18 mouse cellular contexts compared by ENCODE assay signal in the genomic region with DNA sequence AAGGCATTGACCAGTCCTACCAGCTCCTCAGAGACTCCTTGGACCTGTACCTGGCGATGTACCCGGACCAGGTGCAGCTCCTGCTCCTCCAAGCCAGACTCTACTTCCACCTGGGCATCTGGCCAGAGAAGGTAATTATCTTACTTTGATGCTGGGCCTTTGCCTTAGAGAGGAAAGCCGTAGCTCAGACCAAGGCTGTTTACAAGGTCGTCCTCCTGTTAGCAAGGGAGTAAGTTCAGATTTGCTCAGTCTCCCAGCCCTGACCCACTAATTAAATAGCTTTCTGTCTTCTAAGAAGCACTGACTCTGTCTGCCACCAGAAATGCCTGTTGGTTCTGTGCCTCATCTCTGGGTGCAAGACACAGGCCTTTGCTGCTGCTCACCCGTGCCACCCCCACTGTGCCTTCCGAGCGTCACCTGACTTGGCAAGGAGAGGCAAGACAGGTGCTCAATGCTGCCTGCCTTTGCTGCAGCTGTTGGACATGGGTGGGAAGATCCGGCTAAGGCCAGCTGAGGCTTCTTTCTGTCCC. TPM values are rescaled to one million over a fixed set of nuclear protein-coding genes. Genes with fewer than 3 reads are reported as not detected.
A peak's percentile ranks its signal among the peaks of the same experiment; 100 is the strongest.
DNase-seq lines count a peak whose midpoint lies in the region; ATAC-seq and TF ChIP-seq lines count a peak whose summit lies in the region.
"Had no signal": no experiment of that assay in that cellular context is flagged by ENCODE, and none has a peak within 500 bp of the region (broad histone marks: within the 10 kb centered on the region; RNA-seq: fewer than 3 reads in every experiment).

No protein-coding gene starts in this region.

- 85% methylated on average over 8 of the region's 8 CpGs for WGBS in kidney, embryonic 16.5 days
- 77% methylated on average over 8 of the region's 8 CpGs for WGBS in heart, adult 2 months
- WGBS in stomach, postnatal 0 days, result 75% methylated on average over 8 of the region's 8 CpGs

- no peaks in the 10 kb centered on the region for H3K9me3 ChIP-seq in kidney, embryonic 16.5 days (ENCODE audit: low read length)
- H3K9me3 ChIP-seq in stomach, postnatal 0 days (ENCODE audit: control insufficient read depth, low read length), result no peaks in the 10 kb centered on the region
- H3K9me3 ChIP-seq: heart, embryonic 12.5 days had no signal

- H3K27ac ChIP-seq in kidney, embryonic 16.5 days (ENCODE audit: low read length), result no peak overlapping the region
- no peak overlapping the region for H3K27ac ChIP-seq in heart, adult 2 months
- no peak overlapping the region for H3K27ac ChIP-seq in stomach, postnatal 0 days (replicated peaks)
- H3K27ac ChIP-seq: hindbrain, postnatal 0 days; kidney, postnatal 0 days had no signal

- TF ChIP-seq CTCF in heart, adult 2 months (IDR thresholded peaks at IDR 0.05), result no peak
- no peak for TF ChIP-seq CTCF in stomach, postnatal 0 days (IDR thresholded peaks at IDR 0.05; ENCODE audit: low read depth)

- no peaks in the 10 kb centered on the region for H3K4me1 ChIP-seq in kidney, embryonic 16.5 days (ENCODE audit: insufficient read depth, low read length)
- H3K4me1 ChIP-seq in heart, adult 2 months (ENCODE audit: control insufficient read depth, insufficient read depth, low read length), result peaks cover 3% of the 10 kb centered on the region; the same call in 1 of the 2 replicates
- no peaks in the 10 kb centered on the region for H3K4me1 ChIP-seq in stomach, postnatal 0 days (replicated peaks; ENCODE audit: control insufficient read depth, insufficient read depth)

- H3K27me3 ChIP-seq in kidney, embryonic 16.5 days (ENCODE audit: insufficient read depth, low read length), result no peaks in the 10 kb centered on the region
- H3K27me3 ChIP-seq in heart, adult 2 months (ENCODE audit: control insufficient read depth, insufficient read depth, low read length), result no peaks in the 10 kb centered on the region
- H3K27me3 ChIP-seq in stomach, postnatal 0 days (ENCODE audit: control insufficient read depth, insufficient read depth, low read length), result no peaks in the 10 kb centered on the region
- H3K27me3 ChIP-seq: heart, embryonic 12.5 days had no signal

- H3K9ac ChIP-seq in kidney, embryonic 16.5 days (replicated peaks; ENCODE audit: low read length), result no peak overlapping the region
- no peak overlapping the region for H3K9ac ChIP-seq in heart, adult 2 months (ENCODE audit: low read depth, low read length)
- no peak overlapping the region for H3K9ac ChIP-seq in stomach, postnatal 0 days (ENCODE audit: low read length)
- H3K9ac ChIP-seq: heart, embryonic 12.5 days had no signal

- no peak for TF ChIP-seq EP300 in heart, adult 2 months (IDR thresholded peaks at IDR 0.05; ENCODE audit: insufficient read depth, low read depth, low read length)
- TF ChIP-seq EP300 in stomach, postnatal 0 days (optimal IDR thresholded peaks at IDR 0.05), result no peak

- TF ChIP-seq POLR2A in heart, adult 2 months (IDR thresholded peaks at IDR 0.05; ENCODE audit: insufficient read depth, low read depth, low read length), result no peak

- no peak overlapping the region for H3K4me2 ChIP-seq in kidney, embryonic 16.5 days (replicated peaks; ENCODE audit: low read depth, low read length)
- H3K4me2 ChIP-seq in stomach, postnatal 0 days (replicated peaks; ENCODE audit: low read depth), result no peak overlapping the region
- H3K4me2 ChIP-seq: heart, embryonic 12.5 days; midbrain, embryonic 11.5 days had no signal

- H3K4me3 ChIP-seq in kidney, embryonic 16.5 days (ENCODE audit: low read length), result no peak overlapping the region
- H3K4me3 ChIP-seq in heart, adult 2 months, result no peak overlapping the region
- no peak overlapping the region for H3K4me3 ChIP-seq in stomach, postnatal 0 days (ENCODE audit: low read depth, low read length)
- H3K4me3 ChIP-seq: heart, embryonic 12.5 days had no signal

- H3K79me2 ChIP-seq in heart, adult 2 months (replicated peaks; ENCODE audit: control insufficient read depth, insufficient read depth, low read length), result no peaks in the 10 kb centered on the region

- peaks cover 84% of the 10 kb centered on the region for H3K36me3 ChIP-seq in kidney, embryonic 16.5 days (ENCODE audit: insufficient read depth, low read length)
- H3K36me3 ChIP-seq in heart, adult 2 months (ENCODE audit: control insufficient read depth, insufficient read depth, low read length), result no peaks in the 10 kb centered on the region
- H3K36me3 ChIP-seq in stomach, postnatal 0 days (ENCODE audit: control insufficient read depth, insufficient read depth, low read length), result peaks cover 19% of the 10 kb centered on the region; the same call in 1 of the 2 replicates

- DNase-seq in kidney, adult 18-20 months, result peak; percentile 66
- DNase-seq in brain, adult 2 months (ENCODE audit: low read depth, low spot score), result peak; percentile 54
- peak; percentile 78 for DNase-seq in cerebellum, adult 9-10 months
- DNase-seq in kidney, postnatal 25 days, result peak; percentile 66 to 87
- no peak for DNase-seq in heart, adult 2 months
- DNase-seq in stomach, postnatal 0 days (ENCODE audit: low spot score), result no peak
- DNase-seq: heart, postnatal 36 days; liver; lung, adult 2 months; lung, postnatal 4 days; right cerebral cortex, postnatal 25 days; thymus, postnatal 4 days had no signal

- intact Hi-C loops in heart, adult 2 months (cut with DNase I), result no loop called here

- ATAC-seq in kidney, embryonic 16.5 days (ENCODE audit: low FRiP score, low TSS enrichment), result no peak
- ATAC-seq in stomach, postnatal 0 days (ENCODE audit: low FRiP score, low TSS enrichment), result no peak
- ATAC-seq: forebrain, embryonic 14.5 days; hindbrain, postnatal 0 days had no signal

RNA-seq across cellular contexts. Expression of gene Fbxo21, which starts 18.9 kb away (rescaled TPM):
- polyA plus RNA-seq in kidney, embryonic 16.5 days (2015; fragmentation: Nextera tagmentation; extraction: Ambion mirVana), result 85.6 and 87.5 TPM in 2 replicates
- total RNA-seq in heart, adult 2 months (2021), result 10 to 100 TPM; 34.1 to 37.8 TPM
- polyA plus RNA-seq in heart, adult 2 months (2012; rRNA removed), result 33.6 and 38.5 TPM in 2 replicates
- polyA plus RNA-seq in stomach, postnatal 0 days (2015; fragmentation: Nextera tagmentation; extraction: Ambion mirVana), result 19.2 and 20.7 TPM in 2 replicates

RNA-seq across cellular contexts. Expression of gene Tesc, which starts 32.1 kb away (rescaled TPM):
- 20.9 and 23.9 TPM in 2 replicates for polyA plus RNA-seq in kidney, embryonic 16.5 days (2015; fragmentation: Nextera tagmentation; extraction: Ambion mirVana)
- 100 to 1,000 TPM; 200 to 231 TPM for total RNA-seq in heart, adult 2 months (2021)
- polyA plus RNA-seq in heart, adult 2 months (2012; rRNA removed), result 125 and 164 TPM in 2 replicates
- polyA plus RNA-seq in stomach, postnatal 0 days (2015; fragmentation: Nextera tagmentation; extraction: Ambion mirVana), result 112 and 116 TPM in 2 replicates

Comparison
In these comparisons a context has a peak if more than half of its experiments do, and no peak if none do; other contexts are left out.
1. DNase-seq: peak in kidney, adult 18-20 months (single experiment), brain, adult 2 months (single experiment), cerebellum, adult 9-10 months (single experiment) and kidney, postnatal 25 days (2 of 2); none in heart, adult 2 months (0 of 2) and stomach, postnatal 0 days (single experiment).